9 mouse cellular contexts compared by ENCODE assay signal in the genomic region with DNA sequence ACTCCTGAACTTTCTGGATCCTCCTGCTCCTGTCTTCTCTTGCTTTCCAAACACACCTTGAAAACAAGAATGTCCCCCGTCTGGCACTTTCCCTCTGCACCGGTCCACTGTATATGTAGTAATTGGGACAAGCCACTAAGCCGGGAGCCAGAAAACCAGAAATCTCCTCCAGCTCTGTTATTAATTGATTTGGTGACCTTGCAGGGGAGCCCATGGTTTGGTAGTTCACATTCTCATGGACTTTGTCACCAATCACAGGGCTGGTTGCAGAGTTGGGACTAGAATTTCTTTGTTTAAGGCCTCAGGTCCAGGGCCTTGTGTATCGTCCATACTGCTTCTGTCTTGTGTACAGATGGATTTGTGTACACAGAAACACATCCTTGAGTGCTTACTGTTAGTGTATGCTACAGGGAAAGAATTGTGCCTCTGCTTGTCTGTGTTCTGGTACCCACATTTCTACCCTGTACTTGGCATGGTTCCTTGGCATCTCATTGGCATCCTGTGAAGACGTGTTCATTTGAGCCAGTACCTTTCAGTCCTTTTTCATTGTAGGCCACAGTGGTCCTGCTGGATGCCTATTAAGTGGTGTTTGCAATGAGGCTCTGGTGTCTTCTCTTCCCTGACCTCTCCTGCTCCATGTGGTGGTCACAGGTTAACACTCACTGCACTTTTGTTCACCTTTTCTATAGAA. TPM values are rescaled to one million over a fixed set of nuclear protein-coding genes. Genes with fewer than 3 reads are reported as not detected.
A peak's percentile ranks its signal among the peaks of the same experiment; 100 is the strongest.
DNase-seq lines count a peak whose midpoint lies in the region; ATAC-seq and TF ChIP-seq lines count a peak whose summit lies in the region.
"Had no signal": no experiment of that assay in that cellular context is flagged by ENCODE, and none has a peak within 500 bp of the region (broad histone marks: within the 10 kb centered on the region; RNA-seq: fewer than 3 reads in every experiment).

No protein-coding gene starts in this region.

- peaks cover 76% of the 10 kb centered on the region for H3K4me1 ChIP-seq in forebrain, embryonic 13.5 days
- H3K4me1 ChIP-seq in forebrain, postnatal 0 days (ENCODE audit: insufficient read depth), result peaks cover 7% of the 10 kb centered on the region
- peaks cover 19% of the 10 kb centered on the region for H3K4me1 ChIP-seq in neural tube, embryonic 11.5 days (ENCODE audit: control insufficient read depth, insufficient read depth, low read length)
- peaks cover 69% of the 10 kb centered on the region for H3K4me1 ChIP-seq in limb, embryonic 14.5 days (ENCODE audit: control insufficient read depth, insufficient read depth, low read length)
- peaks cover 43% of the 10 kb centered on the region for H3K4me1 ChIP-seq in midbrain, embryonic 13.5 days (replicated peaks)
- peaks cover 3% of the 10 kb centered on the region; the same call in 1 of the 2 replicates for H3K4me1 ChIP-seq in midbrain, embryonic 14.5 days (ENCODE audit: control insufficient read depth, insufficient read depth, low read length)

- 68% methylated on average over 5 of the region's 5 CpGs for WGBS in forebrain, embryonic 13.5 days
- 51% methylated on average over 5 of the region's 5 CpGs for WGBS in forebrain, postnatal 0 days
- WGBS in neural tube, embryonic 11.5 days, result 79% methylated on average over 5 of the region's 5 CpGs
- WGBS in limb, embryonic 14.5 days, result 43% methylated on average over 5 of the region's 5 CpGs
- WGBS in midbrain, embryonic 13.5 days, result 81% methylated on average over 5 of the region's 5 CpGs
- WGBS in midbrain, embryonic 14.5 days, result 83% methylated on average over 5 of the region's 5 CpGs

- no peaks in the 10 kb centered on the region for H3K27me3 ChIP-seq in forebrain, embryonic 13.5 days
- H3K27me3 ChIP-seq in forebrain, postnatal 0 days (ENCODE audit: insufficient read depth, low read length), result no peaks in the 10 kb centered on the region; the same call in 1 of the 2 replicates
- no peaks in the 10 kb centered on the region for H3K27me3 ChIP-seq in neural tube, embryonic 11.5 days (ENCODE audit: control insufficient read depth, insufficient read depth, low read length)
- no peaks in the 10 kb centered on the region for H3K27me3 ChIP-seq in limb, embryonic 14.5 days (ENCODE audit: control insufficient read depth, insufficient read depth, low read length)
- H3K27me3 ChIP-seq in midbrain, embryonic 13.5 days, result peaks cover 21% of the 10 kb centered on the region; the same call in 1 of the 2 replicates
- H3K27me3 ChIP-seq in midbrain, embryonic 14.5 days (ENCODE audit: control insufficient read depth, insufficient read depth, low read length), result peaks cover 7% of the 10 kb centered on the region

- TF ChIP-seq POLR2A in limb, embryonic 14.5 days (IDR thresholded peaks at IDR 0.05; ENCODE audit: borderline replicate concordance, extremely low read depth, insufficient read depth, insufficient read length), result no peak

- no peak overlapping the region for H3K27ac ChIP-seq in forebrain, embryonic 13.5 days
- no peak overlapping the region for H3K27ac ChIP-seq in forebrain, postnatal 0 days (ENCODE audit: low read depth, low read length)
- H3K27ac ChIP-seq in neural tube, embryonic 11.5 days (ENCODE audit: low read depth, low read length), result no peak overlapping the region
- no peak overlapping the region for H3K27ac ChIP-seq in limb, embryonic 14.5 days (replicated peaks; ENCODE audit: low read depth, low read length)
- no peak overlapping the region for H3K27ac ChIP-seq in midbrain, embryonic 13.5 days
- H3K27ac ChIP-seq in midbrain, embryonic 14.5 days (replicated peaks; ENCODE audit: low read depth, low read length), result no peak overlapping the region

- no peaks in the 10 kb centered on the region for H3K36me3 ChIP-seq in forebrain, embryonic 13.5 days (ENCODE audit: poor library complexity, severe bottlenecking)
- H3K36me3 ChIP-seq in forebrain, postnatal 0 days (ENCODE audit: insufficient read depth), result no peaks in the 10 kb centered on the region
- H3K36me3 ChIP-seq in neural tube, embryonic 11.5 days (ENCODE audit: control insufficient read depth, insufficient read depth, low read length), result no peaks in the 10 kb centered on the region
- H3K36me3 ChIP-seq in limb, embryonic 14.5 days (ENCODE audit: control insufficient read depth, insufficient read depth, low read length), result 0 out of 2 replicates have a peak, but pooled peaks cover 3% of the 10 kb centered on the region
- H3K36me3 ChIP-seq in midbrain, embryonic 13.5 days, result no peaks in the 10 kb centered on the region
- no peaks in the 10 kb centered on the region for H3K36me3 ChIP-seq in midbrain, embryonic 14.5 days (ENCODE audit: control insufficient read depth, insufficient read depth, low read length)

- no peak for TF ChIP-seq CTCF in forebrain, postnatal 0 days (IDR thresholded peaks at IDR 0.05; ENCODE audit: low read depth)

- no peak for DNase-seq in forebrain, postnatal 0 days
- peak; percentile 2 for DNase-seq in neural tube, embryonic 11.5 days (ENCODE audit: low spot score)
- no peak for DNase-seq in neural tube, embryonic 10.5 days (ENCODE audit: extremely low spot score, low spot score)
- DNase-seq in limb, embryonic 14.5 days (ENCODE audit: low spot score), result no peak
- no peak for DNase-seq in midbrain, embryonic 14.5 days
- DNase-seq in gastrocnemius, postnatal 4 days (ENCODE audit: low spot score in 2 of 2), result no peak
- DNase-seq: cerebellum, postnatal 25 days had no signal

- no peaks in the 10 kb centered on the region for H3K9me3 ChIP-seq in forebrain, embryonic 13.5 days (replicated peaks)
- H3K9me3 ChIP-seq in forebrain, postnatal 0 days (ENCODE audit: low read length), result no peaks in the 10 kb centered on the region
- H3K9me3 ChIP-seq in neural tube, embryonic 11.5 days (ENCODE audit: control insufficient read depth, low read length), result no peaks in the 10 kb centered on the region
- H3K9me3 ChIP-seq in limb, embryonic 14.5 days (ENCODE audit: control insufficient read depth, low read length), result no peaks in the 10 kb centered on the region
- no peaks in the 10 kb centered on the region for H3K9me3 ChIP-seq in midbrain, embryonic 13.5 days
- no peaks in the 10 kb centered on the region for H3K9me3 ChIP-seq in midbrain, embryonic 14.5 days (ENCODE audit: control insufficient read depth, low read length)

- ATAC-seq in forebrain, embryonic 13.5 days, result no peak
- no peak for ATAC-seq in forebrain, postnatal 0 days
- no peak for ATAC-seq in neural tube, embryonic 11.5 days (ENCODE audit: insufficient read depth, low FRiP score, low TSS enrichment)
- ATAC-seq in limb, embryonic 14.5 days (ENCODE audit: low FRiP score, low read depth), result no peak
- no peak for ATAC-seq in midbrain, embryonic 13.5 days
- ATAC-seq in midbrain, embryonic 14.5 days (ENCODE audit: low FRiP score, low TSS enrichment), result no peak

- H3K9ac ChIP-seq in forebrain, embryonic 13.5 days, result no peak overlapping the region
- no peak overlapping the region for H3K9ac ChIP-seq in forebrain, postnatal 0 days
- H3K9ac ChIP-seq in neural tube, embryonic 11.5 days (ENCODE audit: low read length), result no peak overlapping the region
- no peak overlapping the region for H3K9ac ChIP-seq in limb, embryonic 14.5 days (ENCODE audit: low read depth, low read length, severe bottlenecking)
- H3K9ac ChIP-seq in midbrain, embryonic 13.5 days (replicated peaks), result no peak overlapping the region
- H3K9ac ChIP-seq in midbrain, embryonic 14.5 days (replicated peaks; ENCODE audit: low read length), result no peak overlapping the region

- no peak overlapping the region for H3K4me3 ChIP-seq in forebrain, embryonic 13.5 days
- no peak overlapping the region for H3K4me3 ChIP-seq in forebrain, postnatal 0 days (ENCODE audit: low read depth, low read length)
- no peak overlapping the region for H3K4me3 ChIP-seq in neural tube, embryonic 11.5 days (ENCODE audit: low read depth, low read length)
- H3K4me3 ChIP-seq in limb, embryonic 14.5 days (replicated peaks; ENCODE audit: low read length), result peak overlapping the region; percentile 85; the same call in 1 of the 2 replicates
- no peak overlapping the region for H3K4me3 ChIP-seq in midbrain, embryonic 13.5 days (replicated peaks)
- no peak overlapping the region for H3K4me3 ChIP-seq in midbrain, embryonic 14.5 days (replicated peaks; ENCODE audit: low read depth, low read length)

- H3K4me2 ChIP-seq in forebrain, embryonic 13.5 days, result peak overlapping the region; percentile 82
- H3K4me2 ChIP-seq in forebrain, postnatal 0 days (ENCODE audit: low read depth), result no peak overlapping the region
- H3K4me2 ChIP-seq in neural tube, embryonic 11.5 days (ENCODE audit: low read depth), result no peak overlapping the region
- peak overlapping the region; percentile 68 for H3K4me2 ChIP-seq in limb, embryonic 14.5 days (replicated peaks; ENCODE audit: low read depth, low read length, severe bottlenecking)
- H3K4me2 ChIP-seq in midbrain, embryonic 13.5 days (replicated peaks), result no peak overlapping the region
- H3K4me2 ChIP-seq in midbrain, embryonic 14.5 days (ENCODE audit: low read length), result no peak overlapping the region

RNA-seq across cellular contexts. Expression of gene Notch2, which starts 3.7 kb away (rescaled TPM):
- 18.6 and 19.9 TPM in 2 replicates for polyA plus RNA-seq in forebrain, embryonic 13.5 days (2015; fragmentation: Nextera tagmentation; extraction: Ambion mirVana)
- total RNA-seq in forebrain, postnatal 0 days (2014; rRNA removed), result 16.6 and 28.4 TPM in 2 replicates
- 5.9 and 8.1 TPM in 2 replicates for polyA plus RNA-seq in forebrain, postnatal 0 days (2015; fragmentation: Nextera tagmentation; extraction: Ambion mirVana)
- 22.3 and 24.6 TPM in 2 replicates for polyA plus RNA-seq in neural tube, embryonic 11.5 days (2014; fragmentation: Nextera tagmentation; extraction: Ambion mirVana)
- polyA plus RNA-seq in limb, embryonic 14.5 days (2012; rRNA removed), result 38.7 and 49.0 TPM in 2 replicates
- polyA plus RNA-seq in limb, embryonic 14.5 days (2014; fragmentation: Nextera tagmentation; extraction: Ambion mirVana), result 48.5 and 54.2 TPM in 2 replicates
- polyA plus RNA-seq in midbrain, embryonic 13.5 days (2015; fragmentation: Nextera tagmentation; extraction: Ambion mirVana), result 9.0 and 10.0 TPM in 2 replicates
- 5.2 and 10.8 TPM in 2 replicates for polyA plus RNA-seq in midbrain, embryonic 14.5 days (2014; fragmentation: Nextera tagmentation; extraction: Ambion mirVana)
- total RNA-seq in gastrocnemius, postnatal 4 days (2021), result 10 to 100 TPM; 63.4 to 63.7 TPM

Comparison
In these comparisons a context has a peak if more than half of its experiments do, and no peak if none do; other contexts are left out.
1. H3K4me2 ChIP-seq: peak in forebrain, embryonic 13.5 days (single experiment) and limb, embryonic 14.5 days (single experiment); none in forebrain, postnatal 0 days (single experiment), neural tube, embryonic 11.5 days (single experiment), midbrain, embryonic 13.5 days (single experiment) and midbrain, embryonic 14.5 days (single experiment).